Mouse (Mus musculus): ENCODE measurements around the gene Notch2. TPM values are rescaled to one million over a fixed set of nuclear protein-coding genes. Genes with fewer than 3 reads are reported as not detected.
"Not testable (repeated sequence)": the region's sequence is repeated elsewhere in the genome, so short reads cannot be mapped to it uniquely, and the experiment has no call there.

The Notch2 gene
- polyA plus RNA-seq, 1 experiment = 16.3 TPM

DNA sequence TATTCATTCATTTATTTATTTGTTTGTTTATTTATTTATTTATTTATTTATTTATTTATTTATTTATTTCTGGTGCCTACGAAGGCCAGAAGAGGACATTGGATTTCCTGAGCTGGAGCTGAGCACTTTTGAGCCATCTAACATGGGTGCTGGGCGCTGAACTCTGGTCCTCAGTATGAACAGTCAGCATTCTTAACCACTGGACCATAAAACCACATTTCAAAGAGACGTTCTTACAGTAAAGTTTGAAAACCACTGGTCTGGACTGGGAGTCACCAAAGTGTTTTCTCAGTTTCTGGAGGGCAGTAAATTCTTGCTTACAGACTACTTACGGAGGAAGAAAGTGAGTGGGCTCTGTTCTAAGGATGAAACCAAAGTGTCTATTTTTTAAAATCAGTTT is 97.3 kb downstream of the Notch2 start:
- TF ChIP-seq CTCF (conservative IDR thresholded peaks at IDR 0.05; ENCODE audit: insufficient read depth, insufficient read length, low read depth, low read length) = no peak
- no peak for TF ChIP-seq POLR2A (IDR thresholded peaks at IDR 0.05; ENCODE audit: low read depth, low read length)
- Histone ChIP-seq H3K4me3 (ENCODE audit: insufficient read depth, low read depth, low read length) (no peak overlapping the region), H3K4me1 (ENCODE audit: control insufficient read depth, insufficient read depth, low read length) (peaks cover 29% of the 10 kb centered on the region), H3K27me3 (replicated peaks; ENCODE audit: control insufficient read depth, insufficient read depth, low read length) (no peaks in the 10 kb centered on the region), H3K36me3 (ENCODE audit: control insufficient read depth, insufficient read depth, low read length) (0 out of 2 replicates have a peak, but pooled peaks cover 3% of the 10 kb centered on the region), H3K27ac (ENCODE audit: insufficient read depth, low read depth, low read length) (peak overlapping the region; percentile 75; the same call in 1 of the 2 replicates)
- peak; percentile 84 for DNase-seq
- 47% methylated on average over 4 of the region's 4 CpGs for WGBS

DNA sequence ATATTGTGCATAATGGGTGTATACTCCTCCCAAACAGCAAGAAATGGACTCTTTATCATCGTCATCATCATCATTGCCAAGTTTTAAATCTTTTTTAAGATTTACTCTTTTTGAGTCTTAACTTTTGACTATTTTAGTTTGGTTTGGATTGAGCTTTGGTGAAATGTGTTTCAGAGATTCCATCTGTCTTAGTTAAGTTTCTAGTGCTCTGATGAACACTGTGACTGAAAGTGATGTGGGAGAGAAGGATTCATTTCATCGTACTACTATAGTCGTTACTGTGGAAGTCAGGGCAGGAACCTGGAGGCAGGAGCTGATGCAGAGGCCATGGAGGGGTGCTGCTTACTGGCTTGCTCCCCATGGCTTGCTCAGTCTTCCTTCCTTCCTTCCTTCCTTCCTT is 104.9 kb downstream of the Notch2 start:
- Histone ChIP-seq H3K27me3 (replicated peaks; ENCODE audit: control insufficient read depth, insufficient read depth, low read length) (no peaks in the 10 kb centered on the region), H3K27ac (ENCODE audit: insufficient read depth, low read depth, low read length) (no peak overlapping the region), H3K4me1 (ENCODE audit: control insufficient read depth, insufficient read depth, low read length) (no peaks in the 10 kb centered on the region), H3K4me3 (ENCODE audit: insufficient read depth, low read depth, low read length) (no peak overlapping the region), H3K36me3 (ENCODE audit: control insufficient read depth, insufficient read depth, low read length) (peaks cover 3% of the 10 kb centered on the region)
- TF ChIP-seq POLR2A (IDR thresholded peaks at IDR 0.05; ENCODE audit: low read depth, low read length) (no peak), CTCF (conservative IDR thresholded peaks at IDR 0.05; ENCODE audit: insufficient read depth, insufficient read length, low read depth, low read length) (no peak)
- no peak for DNase-seq
- 80% methylated on average over 3 of the region's 3 CpGs for WGBS

DNA sequence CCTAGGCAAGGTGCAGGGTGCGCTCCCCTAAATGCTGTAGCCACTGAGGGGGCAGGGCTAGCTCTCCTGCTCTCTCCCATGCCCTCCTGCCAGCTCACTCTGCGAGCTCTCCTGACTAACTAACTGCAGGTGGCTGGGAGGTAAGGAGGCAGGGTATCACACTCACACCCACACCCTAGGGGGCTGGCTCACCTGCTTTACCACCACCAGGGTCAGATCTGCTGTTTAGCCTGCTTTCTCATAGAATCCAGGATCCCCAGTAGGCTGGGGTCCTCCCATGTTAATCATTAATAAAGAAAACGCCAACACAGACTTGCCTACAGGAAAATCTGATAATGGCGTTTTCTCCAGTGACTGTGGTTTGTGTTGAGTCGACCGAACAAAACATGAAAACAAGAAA is 106.0 kb downstream of the Notch2 start:
- Histone ChIP-seq H3K27ac (ENCODE audit: insufficient read depth, low read depth, low read length) (no peak overlapping the region), H3K4me3 (ENCODE audit: insufficient read depth, low read depth, low read length) (no peak overlapping the region), H3K4me1 (ENCODE audit: control insufficient read depth, insufficient read depth, low read length) (no peaks in the 10 kb centered on the region), H3K27me3 (replicated peaks; ENCODE audit: control insufficient read depth, insufficient read depth, low read length) (no peaks in the 10 kb centered on the region), H3K36me3 (ENCODE audit: control insufficient read depth, insufficient read depth, low read length) (peaks cover 1% of the 10 kb centered on the region)
- 43% methylated on average over 6 of the region's 6 CpGs for WGBS
- no peak for TF ChIP-seq POLR2A (IDR thresholded peaks at IDR 0.05; ENCODE audit: low read depth, low read length)
- no peak for TF ChIP-seq CTCF (conservative IDR thresholded peaks at IDR 0.05; ENCODE audit: insufficient read depth, insufficient read length, low read depth, low read length)
- no peak for DNase-seq

- no peaks in the 10 kb centered on the region; the same call in none of the 2 replicates for H3K36me3 ChIP-seq (ENCODE audit: control insufficient read depth, insufficient read depth, low read length)
Measured at GRCm38 (mm10) chr3:98120884-98121283, 107.6 kb downstream of the Notch2 start.

DNA sequence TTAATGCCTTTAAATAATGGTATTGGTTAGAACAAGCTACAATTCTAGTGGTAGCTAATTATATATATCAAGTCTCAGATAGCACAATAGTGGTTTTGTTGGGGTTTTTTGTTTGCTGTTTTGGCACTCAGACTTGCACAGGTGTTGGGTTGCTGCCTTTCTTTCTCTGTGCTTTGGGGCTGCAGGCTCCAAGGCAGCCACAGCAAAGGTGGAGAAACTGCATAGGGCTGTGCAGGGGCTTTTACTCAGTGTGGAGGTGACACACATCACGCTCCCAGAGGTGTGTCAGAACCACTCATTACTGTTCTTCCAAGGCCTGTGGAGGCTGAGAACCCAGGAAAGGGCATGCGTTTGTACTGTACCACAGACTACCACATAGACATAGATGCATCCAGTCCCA is 114.4 kb downstream of the Notch2 start:
- Histone ChIP-seq H3K27ac (ENCODE audit: insufficient read depth, low read depth, low read length) (no peak overlapping the region), H3K27me3 (replicated peaks; ENCODE audit: control insufficient read depth, insufficient read depth, low read length) (no peaks in the 10 kb centered on the region), H3K36me3 (ENCODE audit: control insufficient read depth, insufficient read depth, low read length) (no peaks in the 10 kb centered on the region), H3K4me1 (ENCODE audit: control insufficient read depth, insufficient read depth, low read length) (no peaks in the 10 kb centered on the region), H3K4me3 (ENCODE audit: insufficient read depth, low read depth, low read length) (no peak overlapping the region)
- no peak for DNase-seq
- TF ChIP-seq CTCF (conservative IDR thresholded peaks at IDR 0.05; ENCODE audit: insufficient read depth, insufficient read length, low read depth, low read length) (no peak), POLR2A (IDR thresholded peaks at IDR 0.05; ENCODE audit: low read depth, low read length) (no peak)
- 96% methylated on average over 2 of the region's 2 CpGs for WGBS

More at GRCm38 (mm10) chr3:98120884-98121283, 107.6 kb downstream of the Notch2 start:
- no peaks in the 10 kb centered on the region for H3K4me1 ChIP-seq (ENCODE audit: control insufficient read depth, insufficient read depth, low read length)
- H3K27ac ChIP-seq (ENCODE audit: insufficient read depth, low read depth, low read length) = no peak overlapping the region
- TF ChIP-seq POLR2A (IDR thresholded peaks at IDR 0.05; ENCODE audit: low read depth, low read length) = no peak
- no peak for TF ChIP-seq CTCF (conservative IDR thresholded peaks at IDR 0.05; ENCODE audit: insufficient read depth, insufficient read length, low read depth, low read length)
- no peaks in the 10 kb centered on the region for H3K27me3 ChIP-seq (replicated peaks; ENCODE audit: control insufficient read depth, insufficient read depth, low read length)
- 75% methylated on average over 6 of the region's 6 CpGs for whole genome bisulfite sequencing
- no peak overlapping the region for H3K4me3 ChIP-seq (ENCODE audit: insufficient read depth, low read depth, low read length)
- DNase-seq = no peak

DNA sequence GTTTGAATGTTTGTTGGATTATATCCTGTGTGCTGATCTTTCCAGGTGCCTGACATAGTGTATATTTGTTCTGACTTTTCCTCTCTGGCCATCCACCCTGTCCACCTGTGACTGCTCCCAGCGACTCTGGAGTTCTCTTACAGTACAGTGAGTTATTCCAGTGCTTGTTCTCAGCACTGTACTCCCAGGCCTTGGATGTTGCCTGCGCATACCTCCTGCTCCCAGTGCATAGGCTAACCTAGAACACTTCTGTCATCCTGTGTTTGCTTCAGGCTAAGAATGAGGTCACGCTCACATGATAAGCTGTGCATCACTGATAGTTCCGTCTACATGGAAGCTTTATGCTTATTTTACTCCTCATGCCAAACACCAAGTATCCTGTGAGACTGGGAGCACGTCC is 115.4 kb downstream of the Notch2 start:
- 90% methylated on average over 5 of the region's 5 CpGs for WGBS
- DNase-seq = no peak
- H3K27ac ChIP-seq (ENCODE audit: insufficient read depth, low read depth, low read length) = no peak overlapping the region
- no peaks in the 10 kb centered on the region for H3K27me3 ChIP-seq (replicated peaks; ENCODE audit: control insufficient read depth, insufficient read depth, low read length)
- no peak overlapping the region for H3K4me3 ChIP-seq (ENCODE audit: insufficient read depth, low read depth, low read length)
- no peaks in the 10 kb centered on the region for H3K36me3 ChIP-seq (ENCODE audit: control insufficient read depth, insufficient read depth, low read length)
- TF ChIP-seq CTCF (conservative IDR thresholded peaks at IDR 0.05; ENCODE audit: insufficient read depth, insufficient read length, low read depth, low read length) (no peak), POLR2A (IDR thresholded peaks at IDR 0.05; ENCODE audit: low read depth, low read length) (no peak)
- no peaks in the 10 kb centered on the region for H3K4me1 ChIP-seq (ENCODE audit: control insufficient read depth, insufficient read depth, low read length)

- WGBS = 90% methylated on average over 4 of the region's 4 CpGs
Measured at GRCm38 (mm10) chr3:98132140-98132539, 118.8 kb downstream of the Notch2 start.

More at GRCm38 (mm10) chr3:98132140-98132539, 118.8 kb downstream of the Notch2 start:
- 0 out of 2 replicates have a peak, but pooled peaks have one; percentile 15 for TF ChIP-seq CTCF (conservative IDR thresholded peaks at IDR 0.05; ENCODE audit: insufficient read depth, insufficient read length, low read depth, low read length)
- not testable (repeated sequence) for H3K27me3 ChIP-seq (replicated peaks; ENCODE audit: control insufficient read depth, insufficient read depth, low read length); H3K27ac ChIP-seq (ENCODE audit: insufficient read depth, low read depth, low read length); H3K4me3 ChIP-seq (ENCODE audit: insufficient read depth, low read depth, low read length); H3K36me3 ChIP-seq (ENCODE audit: control insufficient read depth, insufficient read depth, low read length); H3K4me1 ChIP-seq (ENCODE audit: control insufficient read depth, insufficient read depth, low read length); DNase-seq

Data from kidney, adult 2 months (tissue).